ENCODE assay signal across 9 mouse cellular contexts in genomic region chr1:127676516-127677099, GRCm38 (mm10). TPM values are rescaled to one million over a fixed set of nuclear protein-coding genes. Genes with fewer than 3 reads are reported as not detected.
DNase-seq lines count a peak whose midpoint lies in the region; ATAC-seq and TF ChIP-seq lines count a peak whose summit lies in the region.
"Had no signal": no experiment of that assay in that cellular context is flagged by ENCODE, and none has a peak within 500 bp of the region (broad histone marks: within the 10 kb centered on the region; RNA-seq: fewer than 3 reads in every experiment).

No protein-coding gene starts in this region.

- peak overlapping the region; percentile 100 for H3K4me2 ChIP-seq in heart, embryonic 14.5 days (ENCODE audit: low read length)
- H3K4me2 ChIP-seq in hindbrain, embryonic 13.5 days, result peak overlapping the region; percentile 82
- H3K4me2 ChIP-seq in midbrain, embryonic 16.5 days (ENCODE audit: low read length), result peak overlapping the region; percentile 88

- WGBS in heart, embryonic 14.5 days, result 6% methylated on average over 25 of the region's 25 CpGs
- under 1% methylated on average over 25 of the region's 25 CpGs for WGBS in cerebellum, adult 2 months
- WGBS in hindbrain, embryonic 13.5 days, result 3% methylated on average over 25 of the region's 25 CpGs
- 1% methylated on average over 25 of the region's 25 CpGs for WGBS in midbrain, embryonic 16.5 days

- peaks cover 62% of the 10 kb centered on the region for H3K27me3 ChIP-seq in heart, embryonic 14.5 days (ENCODE audit: control insufficient read depth, insufficient read depth, low read length)
- H3K27me3 ChIP-seq in cerebellum, adult 2 months (ENCODE audit: control insufficient read depth, insufficient read depth, low read length), result no peaks in the 10 kb centered on the region
- peaks cover 69% of the 10 kb centered on the region for H3K27me3 ChIP-seq in hindbrain, embryonic 13.5 days
- H3K27me3 ChIP-seq in midbrain, embryonic 16.5 days (ENCODE audit: control insufficient read depth, insufficient read depth, low read depth, low read length), result no peaks in the 10 kb centered on the region

- no peak for TF ChIP-seq POLR2A in cerebellum, adult 2 months (IDR thresholded peaks at IDR 0.05; ENCODE audit: borderline replicate concordance, insufficient read depth, low read length)

- H3K27ac ChIP-seq in heart, embryonic 14.5 days (replicated peaks in 1 of 2; ENCODE audit: control insufficient read depth in 1 of 2, insufficient read depth in 1 of 2, low read depth in 2 of 2, low read length in 2 of 2), result no peak overlapping the region
- peak overlapping the region; percentile 90 for H3K27ac ChIP-seq in cerebellum, adult 2 months (ENCODE audit: insufficient read depth, low read length)
- peak overlapping the region; percentile 84 for H3K27ac ChIP-seq in hindbrain, embryonic 13.5 days
- peak overlapping the region; percentile 87 for H3K27ac ChIP-seq in midbrain, embryonic 16.5 days (ENCODE audit: low read length)

- no peak for ATAC-seq in heart, embryonic 14.5 days (ENCODE audit: insufficient number of reproducible peaks, insufficient read depth, low FRiP score, low read depth)
- peak; percentile 41; the same call in 1 of the 2 replicates for ATAC-seq in hindbrain, embryonic 13.5 days (ENCODE audit: low FRiP score)
- ATAC-seq in midbrain, embryonic 16.5 days, result peak; percentile 13; the same call in 1 of the 2 replicates
- no peak for ATAC-seq in erythroid progenitor cell, adult 5-6 weeks (replicated peaks; ENCODE audit: low FRiP score, poor library complexity, severe bottlenecking)

- H3K4me3 ChIP-seq in heart, embryonic 14.5 days (ENCODE audit: control insufficient read depth in 1 of 2, insufficient read depth in 1 of 2, low read depth in 1 of 2, low read length in 2 of 2), result peak overlapping the region; percentile 58 to 63
- peak overlapping the region; percentile 90 for H3K4me3 ChIP-seq in cerebellum, adult 2 months (replicated peaks; ENCODE audit: insufficient read depth, low read depth, low read length)
- H3K4me3 ChIP-seq in hindbrain, embryonic 13.5 days, result peak overlapping the region; percentile 66
- H3K4me3 ChIP-seq in midbrain, embryonic 16.5 days (ENCODE audit: low read depth, low read length), result peak overlapping the region; percentile 62

- no peaks in the 10 kb centered on the region for H3K9me3 ChIP-seq in heart, embryonic 14.5 days (ENCODE audit: control insufficient read depth, low read length)
- no peaks in the 10 kb centered on the region for H3K9me3 ChIP-seq in hindbrain, embryonic 13.5 days
- no peaks in the 10 kb centered on the region for H3K9me3 ChIP-seq in midbrain, embryonic 16.5 days (replicated peaks; ENCODE audit: control insufficient read depth, low read length, poor library complexity, severe bottlenecking)

- peaks cover 0 to 7% of the 10 kb centered on the region in 2 experiments; a peak in 3 of 4 replicates for H3K4me1 ChIP-seq in heart, embryonic 14.5 days (ENCODE audit: control insufficient read depth in 2 of 2, insufficient read depth in 2 of 2, low read length in 2 of 2)
- peaks cover 14% of the 10 kb centered on the region for H3K4me1 ChIP-seq in cerebellum, adult 2 months (ENCODE audit: control insufficient read depth, insufficient read depth, low read length)
- peaks cover 51% of the 10 kb centered on the region for H3K4me1 ChIP-seq in hindbrain, embryonic 13.5 days (replicated peaks)
- peaks cover 11% of the 10 kb centered on the region; the same call in 1 of the 2 replicates for H3K4me1 ChIP-seq in midbrain, embryonic 16.5 days (ENCODE audit: control insufficient read depth, insufficient read depth, low read length)

- no peak for DNase-seq in heart, postnatal 4 days
- DNase-seq in cerebellum, adult 2 months, result peak; percentile 51 to 66
- no peak for DNase-seq in left cerebral cortex, adult 18-20 months (ENCODE audit: low spot score in 2 of 2)
- DNase-seq in frontal cortex, postnatal 14 days (ENCODE audit: low spot score in 2 of 2), result no peak

- no peak for TF ChIP-seq CTCF in cerebellum, adult 2 months (IDR thresholded peaks at IDR 0.05; ENCODE audit: borderline replicate concordance, insufficient read depth, low read depth, low read length)

- H3K36me3 ChIP-seq in heart, embryonic 14.5 days (ENCODE audit: control insufficient read depth, insufficient read depth, low read length), result no peaks in the 10 kb centered on the region
- H3K36me3 ChIP-seq in hindbrain, embryonic 13.5 days, result no peaks in the 10 kb centered on the region
- no peaks in the 10 kb centered on the region for H3K36me3 ChIP-seq in midbrain, embryonic 16.5 days (ENCODE audit: control insufficient read depth, insufficient read depth, low read length)
- H3K36me3 ChIP-seq: G1E had no signal

- peak overlapping the region; percentile 69 for H3K9ac ChIP-seq in heart, embryonic 14.5 days (ENCODE audit: low read length)
- peak overlapping the region; percentile 87 for H3K9ac ChIP-seq in hindbrain, embryonic 13.5 days
- H3K9ac ChIP-seq in midbrain, embryonic 16.5 days (ENCODE audit: low read depth, low read length), result peak overlapping the region; percentile 79

RNA-seq across cellular contexts. Expression of gene Tmem163, which starts 2.7 kb away (rescaled TPM):
- 28.8 and 31.6 TPM in 2 replicates for polyA plus RNA-seq in heart, embryonic 14.5 days (2014; fragmentation: Nextera tagmentation; extraction: Ambion mirVana)
- 10 to 100 TPM; 13.8 to 14.7 TPM for total RNA-seq in heart, postnatal 4 days (2021)
- polyA plus RNA-seq in cerebellum, adult 2 months (2012; rRNA removed), result 106 and 124 TPM in 2 replicates
- polyA plus RNA-seq in hindbrain, embryonic 13.5 days (2015; fragmentation: Nextera tagmentation; extraction: Ambion mirVana), result 47.5 and 52.6 TPM in 2 replicates
- 68.7 and 68.8 TPM in 2 replicates for polyA plus RNA-seq in midbrain, embryonic 16.5 days (2015; fragmentation: Nextera tagmentation; extraction: Ambion mirVana)
- total RNA-seq in left cerebral cortex, adult 18-20 months (2021), result 10 to 100 TPM; 16.5 to 16.6 TPM
- total RNA-seq in erythroid progenitor cell, adult 5-6 weeks (2015; ENCODE audit: low replicate concordance), result 1.1 and 2.1 TPM in 2 replicates
- total RNA-seq in erythroid progenitor cell, adult 5-6 weeks (2017; ENCODE audit: low replicate concordance), result 0.13 TPM in 1 of 2 replicates, not detected in the other
- polyA plus RNA-seq: G1E had no signal

RNA-seq across cellular contexts. Expression of gene Acmsd, which starts 52.6 kb away (rescaled TPM):
- polyA plus RNA-seq in heart, embryonic 14.5 days (2014; fragmentation: Nextera tagmentation; extraction: Ambion mirVana), result 0.12 and 0.55 TPM in 2 replicates
- total RNA-seq in heart, postnatal 4 days (2021), result under 1 TPM; 0.31 to 0.59 TPM
- 0.05 TPM in 1 of 2 replicates, not detected in the other for polyA plus RNA-seq in cerebellum, adult 2 months (2012; rRNA removed)
- polyA plus RNA-seq in hindbrain, embryonic 13.5 days (2015; fragmentation: Nextera tagmentation; extraction: Ambion mirVana), result 0.09 TPM in 1 of 2 replicates, not detected in the other
- polyA plus RNA-seq in midbrain, embryonic 16.5 days (2015; fragmentation: Nextera tagmentation; extraction: Ambion mirVana), result 0.12 TPM in 1 of 2 replicates, not detected in the other
- not detected for total RNA-seq in left cerebral cortex, adult 18-20 months (2021)
- 37.8 and 40.7 TPM in 2 replicates for total RNA-seq in erythroid progenitor cell, adult 5-6 weeks (2015; ENCODE audit: low replicate concordance)
- total RNA-seq in erythroid progenitor cell, adult 5-6 weeks (2017; ENCODE audit: low replicate concordance), result 19.8 and 22.7 TPM in 2 replicates

Comparison
In these comparisons a context has a peak if more than half of its experiments do, and no peak if none do; other contexts are left out.
1. ATAC-seq: peak in hindbrain, embryonic 13.5 days (single experiment) and midbrain, embryonic 16.5 days (single experiment); none in heart, embryonic 14.5 days (single experiment) and erythroid progenitor cell, adult 5-6 weeks (single experiment).
2. H3K27ac ChIP-seq: peak in cerebellum, adult 2 months (single experiment), hindbrain, embryonic 13.5 days (single experiment) and midbrain, embryonic 16.5 days (single experiment); none in heart, embryonic 14.5 days (0 of 2).
3. DNase-seq: peak in cerebellum, adult 2 months (2 of 2); none in heart, postnatal 4 days (single experiment), left cerebral cortex, adult 18-20 months (0 of 2) and frontal cortex, postnatal 14 days (0 of 2).
4. Peak in every context shown above with its lines, with median percentiles within 50 percentile points of each other: H3K4me2 ChIP-seq, H3K4me3 ChIP-seq and H3K9ac ChIP-seq.